24 mouse cellular contexts compared by ENCODE assay signal in genomic region chr11:72416666-72417065, GRCm38 (mm10). TPM values are rescaled to one million over a fixed set of nuclear protein-coding genes. Genes with fewer than 3 reads are reported as not detected.
A peak's percentile ranks its signal among the peaks of the same experiment; 100 is the strongest.
DNase-seq lines count a peak whose midpoint lies in the region; ATAC-seq and TF ChIP-seq lines count a peak whose summit lies in the region.
"Had no signal": no experiment of that assay in that cellular context is flagged by ENCODE, and none has a peak within 500 bp of the region (broad histone marks: within the 10 kb centered on the region; RNA-seq: fewer than 3 reads in every experiment).

No protein-coding gene starts in this region.

- no peak overlapping the region for H3ac ChIP-seq in myocyte (ENCODE audit: control insufficient read depth, insufficient read length)

- TF ChIP-seq POLR2A in myocyte (IDR thresholded peaks at IDR 0.05; ENCODE audit: insufficient read length, low read depth): no peak

- no peak overlapping the region for H3K9ac ChIP-seq in midbrain, embryonic 13.5 days (replicated peaks)
- no peak overlapping the region for H3K9ac ChIP-seq in heart, embryonic 16.5 days (ENCODE audit: low read length)
- H3K9ac ChIP-seq: embryonic facial prominence, embryonic 12.5 days; kidney, embryonic 15.5 days; limb, embryonic 13.5 days had no signal

- peak; percentile 53 for DNase-seq in gastrocnemius, adult 2 months
- DNase-seq in gastrocnemius, adult 8-10 months (ENCODE audit: low spot score in 2 of 2): no peak
- no peak for DNase-seq in midbrain, embryonic 10.5 days (ENCODE audit: low spot score)
- DNase-seq in cerebellum, adult 18-20 months: no peak
- no peak for DNase-seq in spleen, postnatal 36 days (ENCODE audit: low spot score in 2 of 2)
- DNase-seq: cerebellum, adult 9-10 months; retina, postnatal 1 day; thymus, adult 2 months had no signal

- no peaks in the 10 kb centered on the region for H3K36me3 ChIP-seq in midbrain, embryonic 10.5 days
- no peaks in the 10 kb centered on the region for H3K36me3 ChIP-seq in midbrain, embryonic 13.5 days
- no peaks in the 10 kb centered on the region for H3K36me3 ChIP-seq in heart, embryonic 16.5 days (ENCODE audit: control insufficient read depth, insufficient read depth)
- H3K36me3 ChIP-seq in myocyte (ENCODE audit: control insufficient read depth, insufficient read depth): no peaks in the 10 kb centered on the region
- H3K36me3 ChIP-seq: embryonic facial prominence, embryonic 12.5 days; kidney, embryonic 15.5 days; limb, embryonic 13.5 days had no signal

- no peak for ATAC-seq in midbrain, embryonic 13.5 days
- peak; percentile 75 for ATAC-seq in heart, embryonic 16.5 days (replicated peaks; ENCODE audit: extremely low read depth, insufficient read depth, low FRiP score)
- ATAC-seq: forebrain, embryonic 16.5 days; hindbrain, embryonic 16.5 days; intestine, embryonic 16.5 days; midbrain, embryonic 16.5 days had no signal

- H3K4me3 ChIP-seq in gastrocnemius, adult 2 months: peak overlapping the region; percentile 59
- H3K4me3 ChIP-seq in midbrain, embryonic 10.5 days: no peak overlapping the region
- no peak overlapping the region for H3K4me3 ChIP-seq in midbrain, embryonic 13.5 days (replicated peaks)
- no peak overlapping the region for H3K4me3 ChIP-seq in heart, embryonic 16.5 days (ENCODE audit: low read length)
- H3K4me3 ChIP-seq in myocyte: no peak overlapping the region
- H3K4me3 ChIP-seq: embryonic facial prominence, embryonic 12.5 days; erythroblast, embryonic 14.5 days; kidney, embryonic 15.5 days; limb, embryonic 13.5 days; megakaryocyte, embryonic 14.5 days had no signal

- no peak for TF ChIP-seq CTCF in gastrocnemius, adult 2 months (IDR thresholded peaks at IDR 0.05)

- H3K27me3 ChIP-seq in midbrain, embryonic 10.5 days (ENCODE audit: low read depth, poor library complexity, severe bottlenecking): peaks cover 39% of the 10 kb centered on the region
- H3K27me3 ChIP-seq in midbrain, embryonic 13.5 days: peaks cover 28% of the 10 kb centered on the region
- H3K27me3 ChIP-seq in heart, embryonic 16.5 days (ENCODE audit: control insufficient read depth, insufficient read depth, low read length): no peaks in the 10 kb centered on the region
- peaks cover 34% of the 10 kb centered on the region for H3K27me3 ChIP-seq in myocyte (ENCODE audit: control insufficient read depth, insufficient read depth, insufficient read length)
- H3K27me3 ChIP-seq: kidney, embryonic 15.5 days; limb, embryonic 13.5 days had no signal

- no peaks in the 10 kb centered on the region for H3K79me2 ChIP-seq in myocyte (ENCODE audit: control insufficient read depth, insufficient read depth)

- no peak overlapping the region for H3K4me2 ChIP-seq in midbrain, embryonic 13.5 days (replicated peaks)
- H3K4me2 ChIP-seq in heart, embryonic 16.5 days (ENCODE audit: low read depth, low read length): no peak overlapping the region
- H3K4me2 ChIP-seq in myocyte (ENCODE audit: low read depth): no peak overlapping the region
- H3K4me2 ChIP-seq: embryonic facial prominence, embryonic 12.5 days; kidney, embryonic 15.5 days; limb, embryonic 13.5 days had no signal

- peak overlapping the region; percentile 95 for H3K27ac ChIP-seq in gastrocnemius, adult 2 months
- peak overlapping the region; percentile 73 for H3K27ac ChIP-seq in midbrain, embryonic 10.5 days (replicated peaks)
- no peak overlapping the region for H3K27ac ChIP-seq in midbrain, embryonic 13.5 days
- peak overlapping the region; percentile 67 for H3K27ac ChIP-seq in heart, embryonic 16.5 days (ENCODE audit: low read length)
- H3K27ac ChIP-seq: embryonic facial prominence, embryonic 12.5 days; kidney, embryonic 15.5 days; limb, embryonic 13.5 days had no signal

- intact Hi-C loops in gastrocnemius, adult 2 months (cut with DNase I): no loop called here

- H3K9me3 ChIP-seq in midbrain, embryonic 10.5 days (replicated peaks): no peaks in the 10 kb centered on the region
- no peaks in the 10 kb centered on the region for H3K9me3 ChIP-seq in midbrain, embryonic 13.5 days
- H3K9me3 ChIP-seq in heart, embryonic 16.5 days (replicated peaks; ENCODE audit: control insufficient read depth, low read length): no peaks in the 10 kb centered on the region
- H3K9me3 ChIP-seq: embryonic facial prominence, embryonic 12.5 days; kidney, embryonic 15.5 days; limb, embryonic 13.5 days; megakaryocyte, embryonic 14.5 days had no signal

- WGBS in midbrain, embryonic 10.5 days: 84% methylated on average over 5 of the region's 5 CpGs
- WGBS in midbrain, embryonic 13.5 days: 100% methylated on average over 5 of the region's 5 CpGs
- WGBS in heart, embryonic 16.5 days: 60% methylated on average over 5 of the region's 5 CpGs

- peaks cover 24% of the 10 kb centered on the region for H3K4me1 ChIP-seq in midbrain, embryonic 10.5 days
- peaks cover 18% of the 10 kb centered on the region for H3K4me1 ChIP-seq in midbrain, embryonic 13.5 days (replicated peaks)
- peaks cover 62% of the 10 kb centered on the region for H3K4me1 ChIP-seq in heart, embryonic 16.5 days (ENCODE audit: control insufficient read depth, insufficient read depth, low read length)

TF ChIP-seq in myocyte, 11 proteins besides CTCF, POLR2A, EP300 and RAD21:
- TF ChIP-seq REST (IDR thresholded peaks at IDR 0.05; ENCODE audit: insufficient read depth, insufficient read length) (no peak), MYOD1 (IDR thresholded peaks at IDR 0.05; ENCODE audit: control insufficient read depth in 1 of 3, insufficient read length in 2 of 3, low read depth in 2 of 3) (peak in 1 of 3 experiments; percentile 41), MYOG (IDR thresholded peaks at IDR 0.05; ENCODE audit: control insufficient read depth in 1 of 3, insufficient read depth in 1 of 3, insufficient read length in 2 of 3, low read depth in 2 of 3) (peak in 2 of 3 experiments; percentile 4 to 9)

RNA-seq across cellular contexts. Expression of gene Smtnl2, which starts 5.2 kb away (rescaled TPM):
- 100 to 1,000 TPM; 238 to 342 TPM for total RNA-seq in gastrocnemius, adult 2 months (2021)
- total RNA-seq in gastrocnemius, adult 8-10 months (2022): 100 to 1,000 TPM; 270 to 439 (median 347) TPM
- polyA plus RNA-seq in midbrain, embryonic 10.5 days (2016; fragmentation: Nextera tagmentation; extraction: Ambion mirVana): 10.1 and 13.1 TPM in 2 replicates
- polyA plus RNA-seq in midbrain, embryonic 13.5 days (2015; fragmentation: Nextera tagmentation; extraction: Ambion mirVana): 3.2 and 3.8 TPM in 2 replicates
- polyA plus RNA-seq in heart, embryonic 16.5 days (2015; fragmentation: Nextera tagmentation; extraction: Ambion mirVana): 115 and 121 TPM in 2 replicates
- polyA plus RNA-seq in myocyte (2012; fragmentation: generic; extraction: Trizol): 2.0 TPM
- polyA plus RNA-seq: erythroblast, embryonic 14.5 days had no signal

RNA-seq across cellular contexts. Expression of gene Ggt6, which starts 18.7 kb away (rescaled TPM):
- total RNA-seq in gastrocnemius, adult 2 months (2021): 1 to 10 TPM in 1 of 2 experiments, under 1 TPM in 1; 0.67 to 5.5 TPM
- 1 to 10 TPM; 1.9 to 5.4 (median 3.8) TPM for total RNA-seq in gastrocnemius, adult 8-10 months (2022)
- polyA plus RNA-seq in midbrain, embryonic 10.5 days (2016; fragmentation: Nextera tagmentation; extraction: Ambion mirVana): not detected in 2 replicates
- polyA plus RNA-seq in midbrain, embryonic 13.5 days (2015; fragmentation: Nextera tagmentation; extraction: Ambion mirVana): not detected in 2 replicates
- polyA plus RNA-seq in heart, embryonic 16.5 days (2015; fragmentation: Nextera tagmentation; extraction: Ambion mirVana): 0.17 TPM in 1 of 2 replicates, not detected in the other
- not detected for polyA plus RNA-seq in myocyte (2012; fragmentation: generic; extraction: Trizol)
- total RNA-seq: layer of hippocampus, postnatal 10 days; MEL had no signal
- polyA plus RNA-seq: erythroblast, embryonic 14.5 days; forebrain, embryonic 16.5 days; hindbrain, embryonic 16.5 days; midbrain, embryonic 16.5 days had no signal

RNA-seq across cellular contexts. Expression of gene Mybbp1a, which starts 24.5 kb away (rescaled TPM):
- 10 to 100 TPM; 60.2 to 60.9 TPM for total RNA-seq in gastrocnemius, adult 2 months (2021)
- total RNA-seq in gastrocnemius, adult 8-10 months (2022): 10 to 100 TPM; 54.6 to 66.0 (median 57.1) TPM
- polyA plus RNA-seq in midbrain, embryonic 10.5 days (2016; fragmentation: Nextera tagmentation; extraction: Ambion mirVana): 192 and 236 TPM in 2 replicates
- polyA plus RNA-seq in midbrain, embryonic 13.5 days (2015; fragmentation: Nextera tagmentation; extraction: Ambion mirVana): 84.6 and 86.2 TPM in 2 replicates
- 70.2 and 81.8 TPM in 2 replicates for polyA plus RNA-seq in heart, embryonic 16.5 days (2015; fragmentation: Nextera tagmentation; extraction: Ambion mirVana)
- polyA plus RNA-seq in myocyte (2012; fragmentation: generic; extraction: Trizol): 138 TPM

RNA-seq across cellular contexts. Expression of gene Tekt1, which starts 54.4 kb away (rescaled TPM):
- 1 to 10 TPM in 1 of 2 experiments, under 1 TPM in 1; 0.33 to 2.6 TPM for total RNA-seq in gastrocnemius, adult 2 months (2021)
- 1 to 10 TPM in 3 of 4 experiments, under 1 TPM in 1; 0.92 to 3.3 (median 2.5) TPM for total RNA-seq in gastrocnemius, adult 8-10 months (2022)
- polyA plus RNA-seq in midbrain, embryonic 10.5 days (2016; fragmentation: Nextera tagmentation; extraction: Ambion mirVana): 6.1 and 6.8 TPM in 2 replicates
- polyA plus RNA-seq in midbrain, embryonic 13.5 days (2015; fragmentation: Nextera tagmentation; extraction: Ambion mirVana): 6.4 and 6.8 TPM in 2 replicates
- polyA plus RNA-seq in heart, embryonic 16.5 days (2015; fragmentation: Nextera tagmentation; extraction: Ambion mirVana): 1.7 and 2.5 TPM in 2 replicates
- polyA plus RNA-seq in myocyte (2012; fragmentation: generic; extraction: Trizol): not detected
- total RNA-seq: MEL had no signal
- polyA plus RNA-seq: erythroblast, embryonic 14.5 days; large intestine, adult 2 months; liver, embryonic 16.5 days had no signal
